Mouse (Mus musculus) urinary bladder, postnatal 25 days (tissue): ENCODE results near the gene Arrdc1.
"Not testable (repeated sequence)": the region's sequence is repeated elsewhere in the genome, so short reads cannot be mapped to it uniquely, and the experiment has no call there.

ENCODE experiments used
- DNase-seq: peaks from one replicate; pipeline ENCODE4 v3.0.0; 2022; ENCODE audit warnings: low spot score

The Arrdc1 gene

DNA sequence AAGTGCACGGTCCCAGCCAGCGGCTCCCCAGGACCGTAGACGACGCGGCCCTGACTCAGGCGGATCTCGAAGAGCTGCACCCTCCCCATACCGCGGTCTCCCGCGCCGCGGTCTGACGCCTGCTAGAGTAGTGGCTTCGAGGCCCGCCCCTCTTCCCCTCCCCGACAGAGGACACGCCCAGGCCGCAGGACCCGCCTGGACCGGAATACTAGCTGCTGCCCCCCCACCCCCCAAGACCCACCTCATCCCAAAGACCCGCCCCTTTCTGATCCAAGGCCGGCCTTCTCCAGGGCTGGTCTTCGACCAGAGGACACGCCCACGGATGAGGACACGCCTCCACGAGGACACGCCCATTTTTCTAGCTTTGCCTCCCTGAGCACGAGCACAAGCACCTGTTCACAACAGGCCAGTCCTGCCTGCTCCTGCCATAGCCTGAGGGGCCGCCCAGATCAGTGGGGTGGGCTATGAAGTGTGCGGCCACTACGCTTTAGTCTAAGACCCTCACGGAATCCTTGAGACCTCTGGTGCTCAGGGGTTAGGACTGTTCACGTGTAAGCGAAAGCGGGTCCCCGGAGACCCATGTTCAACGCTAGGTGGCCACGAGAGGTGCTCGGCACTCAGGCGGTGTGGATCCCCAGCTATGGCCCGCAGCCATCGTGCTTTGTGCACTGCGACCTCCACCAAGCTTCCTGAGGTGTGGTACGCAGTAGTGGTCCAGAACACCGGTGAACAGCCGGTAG is at the start of gene Arrdc1:
Gene Arrdc1 (minus strand): TSS at position 196 of the 740 bp plus-strand sequence.
- DNase-seq, result peak; percentile 89

DNA sequence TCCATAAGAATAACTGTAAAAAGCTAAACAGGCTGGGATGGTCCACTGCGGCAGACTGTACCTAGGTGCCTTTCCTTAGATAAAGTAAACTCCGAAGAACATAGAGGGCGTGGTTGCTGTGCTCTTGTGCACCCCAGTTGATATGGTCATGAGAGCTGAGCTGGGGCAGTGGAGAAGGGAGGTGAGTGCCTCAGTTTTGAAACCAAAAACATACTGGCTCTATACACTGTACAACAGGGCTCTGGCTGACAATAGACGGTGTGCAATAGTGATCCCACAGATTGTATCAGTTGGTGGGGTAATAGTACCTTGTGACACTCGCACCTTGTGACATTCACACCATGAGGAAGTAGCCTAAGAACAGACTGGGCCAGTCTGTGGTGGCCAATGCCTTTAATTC is 41.9 kb upstream of the Arrdc1 start:
- no peak for DNase-seq

DNA sequence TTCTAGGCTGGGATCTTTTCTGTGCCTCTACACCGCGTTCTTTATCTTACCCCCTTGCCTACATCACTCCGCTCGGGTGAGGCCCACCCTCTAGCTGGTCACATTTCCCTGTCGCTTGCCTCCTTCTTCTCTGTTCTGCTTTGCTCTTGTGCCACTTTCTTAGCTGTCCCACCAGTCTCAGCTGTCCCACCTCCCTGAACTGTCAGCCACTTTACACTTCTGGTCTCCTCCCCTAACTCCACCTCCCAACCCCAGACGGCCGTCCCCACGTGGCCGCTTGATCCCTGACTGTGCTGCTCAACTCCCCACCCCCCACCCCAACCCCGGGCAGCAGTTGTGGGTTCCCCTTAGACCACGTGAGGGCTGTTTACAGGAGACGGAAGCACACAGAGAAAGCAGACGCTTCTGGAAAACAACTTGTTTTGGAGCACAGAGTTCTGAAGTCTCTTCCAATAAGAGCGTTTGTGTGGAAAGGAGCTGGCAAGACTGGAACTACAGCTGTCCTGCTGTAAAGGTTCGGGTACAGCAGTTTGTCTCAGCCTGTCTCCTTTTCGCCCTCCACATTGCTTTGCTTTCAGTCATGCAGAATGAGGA is 40.7 kb upstream of the Arrdc1 start, which contains the start of gene Pnpla7:
Gene Pnpla7 (plus strand): TSS at position 330 of the 594 bp plus-strand sequence.
- peak; percentile 57 for DNase-seq

DNA sequence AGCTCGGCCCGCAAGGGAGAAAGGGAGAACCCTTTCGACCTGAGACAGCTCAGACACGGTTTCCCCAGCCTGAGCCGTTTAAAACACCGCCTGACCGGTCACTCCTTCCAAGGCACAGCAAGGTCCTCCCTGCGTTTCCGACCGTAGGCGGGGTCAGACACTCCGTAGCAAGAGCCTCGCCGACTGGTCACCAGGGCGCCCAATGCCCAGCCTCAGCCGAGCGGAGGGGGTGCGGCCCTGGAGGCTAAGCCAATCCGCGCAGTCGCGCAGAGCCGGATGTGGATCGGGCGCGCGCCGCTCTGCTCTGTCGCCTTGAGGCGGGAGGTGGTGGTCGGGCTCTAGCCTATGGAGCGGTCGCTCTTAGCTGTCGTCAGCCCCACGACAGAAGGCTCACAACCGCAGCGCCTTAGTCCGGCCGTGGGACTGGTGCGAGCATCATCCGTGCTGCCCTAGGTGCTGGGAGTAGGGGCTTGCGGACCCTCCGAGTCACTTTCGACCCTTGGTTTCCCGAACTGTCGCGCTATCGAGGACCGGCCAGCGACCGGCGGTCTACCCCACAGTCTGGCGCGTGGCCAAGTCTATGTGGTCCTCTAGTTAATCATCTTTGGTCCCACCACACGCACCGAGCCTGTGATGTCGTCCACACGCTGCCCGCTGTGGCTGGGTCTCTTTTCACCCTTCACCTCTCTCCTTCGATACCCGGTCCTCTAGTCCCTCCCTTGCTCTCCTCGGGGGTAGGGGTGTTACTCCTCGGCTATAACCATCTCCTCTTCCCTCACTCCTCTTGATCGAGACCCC is 40.1 kb upstream of the Arrdc1 start, which contains the start of gene Mrpl41:
Gene Mrpl41 (minus strand): TSS at position 193 of the 798 bp plus-strand sequence.
- DNase-seq, result peak; percentile 86

DNA sequence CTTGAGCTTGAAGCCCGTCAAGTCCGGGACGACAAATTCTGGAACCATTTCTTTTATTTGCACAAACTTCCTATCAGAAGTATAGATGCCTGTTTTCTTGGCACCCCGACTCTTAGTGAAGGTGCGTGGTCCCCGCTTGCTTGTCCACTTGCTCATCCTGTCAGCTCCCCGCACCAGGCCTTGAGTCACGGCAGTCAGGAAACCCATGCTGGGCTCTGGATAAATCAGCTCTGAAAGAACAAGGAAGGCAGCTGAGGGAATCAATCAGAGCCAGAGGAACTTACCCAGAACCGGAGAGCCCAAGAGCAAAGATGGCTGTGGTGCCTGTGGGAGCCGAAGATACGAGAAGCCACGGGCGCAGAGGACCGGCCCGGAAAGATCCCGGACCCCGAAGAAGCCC is 39.4 kb upstream of the Arrdc1 start:
- not testable (repeated sequence) for DNase-seq

DNA sequence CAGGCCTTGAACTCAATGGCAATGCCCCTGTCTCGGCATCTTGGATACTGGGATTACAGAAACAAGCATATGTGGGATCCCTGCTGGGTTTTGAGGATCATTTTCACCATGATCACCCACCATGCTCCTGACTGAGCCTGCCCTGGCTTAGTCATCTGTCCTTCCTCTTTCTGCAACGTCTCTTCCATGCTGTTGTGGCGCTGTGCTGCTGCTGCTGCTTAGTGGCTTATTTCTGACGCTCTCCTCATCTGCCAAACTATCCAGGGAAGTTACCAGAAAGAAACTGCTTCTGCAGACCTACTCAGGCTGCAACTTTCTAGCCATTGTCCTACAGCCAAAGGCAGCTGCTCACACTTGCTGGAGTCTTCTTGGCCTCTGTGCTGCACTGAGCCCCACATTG is 35.3 kb upstream of the Arrdc1 start:
- DNase-seq, result no peak

DNA sequence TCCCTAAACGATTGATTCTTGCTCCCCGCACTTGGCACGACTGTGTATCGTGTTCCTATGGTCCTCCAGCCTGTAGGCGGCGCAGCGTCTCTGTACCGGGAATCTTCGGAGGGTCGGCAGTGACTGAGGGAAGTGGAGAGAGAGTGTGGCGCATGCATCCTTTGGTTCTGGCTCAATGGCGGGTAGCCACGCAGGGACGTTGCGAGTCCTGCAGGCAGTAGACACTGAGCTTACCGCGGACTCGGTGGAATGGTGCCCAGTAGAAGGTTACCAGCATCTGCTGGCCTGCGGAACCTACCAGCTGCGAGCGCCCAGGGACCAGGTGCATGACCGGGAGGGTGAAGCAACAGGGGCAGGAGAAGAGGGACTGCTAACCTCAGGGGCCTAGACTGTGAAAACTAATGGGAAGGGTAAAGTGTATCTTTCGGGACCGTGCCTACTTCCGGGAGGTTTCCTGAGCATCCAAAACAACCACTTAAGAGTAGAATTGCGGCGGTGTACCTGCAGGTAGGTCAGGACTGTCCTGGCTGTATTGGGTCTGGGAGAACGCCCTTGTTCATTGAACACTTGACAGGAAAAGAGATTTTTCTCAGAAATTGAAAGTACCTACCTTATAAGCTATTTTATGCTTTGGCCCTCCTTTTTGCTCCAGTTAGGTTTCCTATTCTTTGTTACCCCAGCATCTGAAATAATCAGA is 27.4 kb upstream of the Arrdc1 start, which contains the start of gene Dph7:
Gene Dph7 (plus strand): TSS at position 97 of the 697 bp plus-strand sequence.
- peak; percentile 88 for DNase-seq

DNA sequence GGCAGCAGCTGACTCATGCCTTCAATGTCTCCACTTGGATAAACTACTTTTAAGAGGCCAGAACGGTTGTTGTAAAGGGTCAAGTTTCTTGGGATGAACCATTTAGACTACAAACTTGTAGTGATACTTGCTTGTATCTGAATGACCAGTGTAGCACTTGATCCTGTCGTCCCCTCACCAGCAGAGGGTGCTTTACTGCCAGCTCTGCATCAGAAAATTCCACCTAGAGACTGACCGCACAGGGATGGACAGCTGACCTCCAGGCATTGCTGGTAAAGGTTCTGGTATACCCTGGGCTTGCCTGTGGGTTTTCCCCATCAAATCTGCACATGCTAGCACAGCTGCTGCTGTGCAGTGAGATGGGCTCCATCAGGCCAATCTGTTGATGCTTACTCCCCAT is 25.9 kb upstream of the Arrdc1 start:
- DNase-seq, result no peak

DNA sequence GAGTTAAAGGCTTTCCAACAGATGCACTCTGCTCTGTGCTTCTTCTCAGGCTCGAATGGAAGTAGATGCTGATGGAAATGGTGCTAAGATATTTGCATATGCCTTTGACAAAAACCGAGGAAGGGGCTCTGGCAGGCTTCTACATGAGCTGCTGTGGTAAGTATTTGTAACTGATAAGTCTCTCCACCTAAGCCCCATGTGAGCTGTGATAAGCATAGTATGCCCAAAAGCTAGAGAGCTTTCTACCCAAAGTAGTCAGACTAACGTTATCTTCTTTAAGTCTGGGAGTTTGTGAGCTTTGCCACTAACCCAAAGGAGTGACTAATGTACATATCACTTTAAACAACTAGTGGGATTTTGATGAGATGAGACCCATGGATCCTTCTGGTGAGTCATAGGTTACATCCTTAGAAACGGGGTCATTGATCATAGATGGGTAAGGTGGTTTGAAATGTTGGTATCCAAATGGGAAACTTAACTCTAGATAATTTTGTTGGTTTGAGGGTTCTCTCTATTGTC is 17.5 kb upstream of the Arrdc1 start:
- DNase-seq, result no peak

DNA sequence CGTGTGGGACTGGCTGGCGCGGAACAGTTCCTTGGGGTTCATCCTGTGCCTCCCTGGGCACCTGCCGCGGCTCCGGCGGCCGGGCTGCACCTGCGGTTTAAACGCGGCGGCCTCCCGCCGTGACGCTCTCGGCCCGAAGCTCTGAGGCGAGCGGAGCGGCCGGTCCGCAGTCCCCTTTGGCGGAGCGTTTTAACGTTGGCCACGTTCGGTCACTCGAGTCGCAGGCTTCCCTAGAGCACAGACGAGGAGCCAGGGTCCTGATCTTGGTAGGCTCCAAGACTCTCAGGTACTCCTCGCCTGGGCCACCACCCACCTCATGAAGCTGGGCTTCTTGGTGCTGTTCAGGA is 15.1 kb upstream of the Arrdc1 start:
- DNase-seq, result no peak

DNA sequence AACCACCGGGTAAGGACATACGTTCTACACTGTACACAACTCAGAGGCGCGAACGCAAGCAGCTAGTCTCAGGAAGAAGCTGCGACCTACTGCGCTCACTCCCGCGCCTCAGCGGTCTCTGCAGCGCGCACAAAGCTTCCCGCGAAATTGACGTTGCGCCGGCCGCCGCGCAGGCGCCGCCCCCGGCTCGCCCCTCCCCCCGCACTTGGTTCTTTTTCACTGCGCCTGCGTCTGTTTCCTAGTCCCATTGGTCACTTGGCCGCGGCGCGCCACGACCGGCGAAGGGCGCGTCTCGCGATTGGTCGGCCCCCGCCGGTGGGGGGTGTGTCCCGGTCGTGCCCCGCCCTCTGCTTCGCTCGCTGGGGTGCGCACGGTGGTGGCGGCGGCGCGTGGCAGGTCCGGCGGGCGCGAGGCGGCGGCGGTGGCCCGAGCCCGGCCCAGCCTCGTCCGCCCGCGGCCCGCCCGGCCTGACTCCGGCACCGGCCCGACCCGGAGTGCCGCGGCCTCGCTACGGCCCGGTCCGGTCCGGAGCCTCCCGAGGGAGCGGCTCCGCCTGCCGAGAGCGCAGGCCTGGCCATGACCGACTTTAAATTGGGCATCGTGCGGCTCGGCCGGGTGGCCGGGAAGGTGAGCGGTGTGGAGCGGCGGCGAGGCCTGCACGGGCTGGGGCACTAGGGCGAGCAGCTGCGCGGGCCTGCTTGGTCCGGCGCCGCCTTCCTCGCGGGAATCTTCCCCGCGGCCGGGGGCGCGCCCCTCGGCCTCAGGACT is 14.6 kb upstream of the Arrdc1 start, which contains the start of gene Zmynd19:
Gene Zmynd19 (plus strand): TSS at position 372 of the 768 bp plus-strand sequence.
- DNase-seq, result peak; percentile 99

DNA sequence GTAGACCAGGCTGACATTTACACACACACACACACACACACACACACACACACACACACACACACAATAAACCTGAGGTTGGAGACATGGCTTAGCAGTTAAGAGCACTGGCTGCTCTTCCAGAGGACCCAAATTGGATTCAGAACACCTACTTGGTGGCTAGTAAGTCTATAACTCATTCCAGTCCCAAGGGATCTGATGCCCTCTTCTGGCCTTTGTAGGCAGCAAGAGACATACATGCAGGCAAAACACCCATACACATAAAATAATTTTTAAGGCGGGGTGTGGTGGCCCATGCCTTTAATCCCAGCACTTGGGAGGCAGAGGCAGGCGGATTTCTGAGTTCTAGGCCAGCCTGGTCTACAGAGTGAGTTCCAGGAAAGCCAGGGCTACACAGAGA is 9.3 kb upstream of the Arrdc1 start:
- not testable (repeated sequence) for DNase-seq

DNA sequence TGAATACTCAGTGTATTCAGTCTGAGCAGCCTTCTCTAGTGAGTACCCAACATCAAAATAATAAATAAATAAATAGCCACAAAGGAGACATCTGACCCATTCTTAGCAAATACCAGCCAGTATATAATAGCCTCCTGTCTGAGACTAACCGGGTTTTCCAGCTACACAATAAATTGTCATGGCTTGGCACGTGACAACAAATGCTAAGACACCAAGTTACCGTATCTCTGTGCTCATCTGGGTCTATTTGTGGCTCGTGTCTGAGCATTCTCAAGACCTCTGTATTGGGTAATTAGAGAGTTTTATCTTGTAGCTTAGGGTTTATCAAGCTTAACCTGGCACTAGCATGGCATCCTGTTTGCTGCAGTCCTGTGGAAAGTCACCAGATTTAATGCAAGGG is 7.0 kb upstream of the Arrdc1 start:
- no peak for DNase-seq

DNA sequence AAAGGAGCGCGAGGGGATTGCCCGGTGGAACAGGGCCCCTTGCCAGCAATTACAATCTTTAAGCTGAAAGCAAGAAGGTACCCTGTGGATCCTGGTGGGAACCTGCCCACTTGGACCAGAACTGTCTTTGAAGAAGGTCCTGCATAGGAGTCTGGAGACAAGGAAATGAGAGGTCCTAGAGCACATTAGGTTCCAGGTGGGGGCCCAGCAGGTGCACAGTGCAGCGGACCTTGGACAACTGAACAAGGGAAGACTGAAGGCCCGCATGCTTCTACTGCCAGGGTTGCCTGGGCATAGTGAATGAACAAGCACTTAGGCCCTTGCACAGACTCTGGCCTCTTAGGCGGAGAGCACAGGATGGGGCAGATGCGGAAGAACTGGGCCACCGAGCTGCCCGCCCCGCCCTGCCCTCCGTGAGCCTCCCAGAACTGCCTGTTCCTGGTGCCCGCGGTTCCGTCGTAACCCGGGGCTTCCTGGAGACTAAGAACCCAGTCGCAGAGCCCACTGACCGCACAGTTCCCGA is 550 bp downstream of the Arrdc1 start:
- no peak for DNase-seq

DNA sequence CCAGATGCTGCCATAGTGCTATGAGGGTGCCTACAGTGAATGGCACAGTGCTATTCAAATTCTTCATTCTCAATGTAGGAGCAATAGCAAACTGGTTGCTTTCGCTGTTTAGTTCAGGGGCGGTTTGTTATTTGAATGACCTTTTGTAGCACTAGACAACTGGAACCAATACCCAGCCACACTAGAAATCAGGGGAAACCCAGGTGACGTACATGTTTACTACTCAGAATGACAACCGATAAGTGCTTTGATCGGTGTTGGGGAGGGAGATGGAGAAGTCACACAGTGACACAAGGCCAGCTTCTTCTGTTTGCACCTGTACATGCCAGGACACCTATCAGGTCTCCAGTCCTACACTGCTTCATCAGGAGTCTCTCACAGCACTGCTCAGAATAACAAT is 5.5 kb downstream of the Arrdc1 start:
- no peak for DNase-seq

DNA sequence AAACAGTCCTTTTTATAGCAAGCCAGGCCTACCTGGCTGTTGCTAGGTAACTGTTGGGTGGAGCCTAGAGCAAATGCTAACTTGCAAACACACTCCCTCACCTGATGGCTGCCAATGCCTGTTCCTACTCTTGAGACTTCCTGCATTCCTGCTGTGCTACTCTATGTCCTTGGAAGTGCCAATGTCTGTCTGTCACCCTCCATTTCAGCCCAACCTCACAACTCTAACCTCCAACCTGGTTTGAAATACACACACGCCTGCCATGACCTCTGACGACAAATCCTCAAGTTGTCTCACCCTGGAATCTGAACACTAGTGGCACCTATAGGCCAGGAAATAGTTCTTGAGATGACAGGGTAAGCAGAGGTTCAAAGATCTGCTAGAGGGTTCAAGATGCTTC is 5.9 kb downstream of the Arrdc1 start:
- no peak for DNase-seq

DNA sequence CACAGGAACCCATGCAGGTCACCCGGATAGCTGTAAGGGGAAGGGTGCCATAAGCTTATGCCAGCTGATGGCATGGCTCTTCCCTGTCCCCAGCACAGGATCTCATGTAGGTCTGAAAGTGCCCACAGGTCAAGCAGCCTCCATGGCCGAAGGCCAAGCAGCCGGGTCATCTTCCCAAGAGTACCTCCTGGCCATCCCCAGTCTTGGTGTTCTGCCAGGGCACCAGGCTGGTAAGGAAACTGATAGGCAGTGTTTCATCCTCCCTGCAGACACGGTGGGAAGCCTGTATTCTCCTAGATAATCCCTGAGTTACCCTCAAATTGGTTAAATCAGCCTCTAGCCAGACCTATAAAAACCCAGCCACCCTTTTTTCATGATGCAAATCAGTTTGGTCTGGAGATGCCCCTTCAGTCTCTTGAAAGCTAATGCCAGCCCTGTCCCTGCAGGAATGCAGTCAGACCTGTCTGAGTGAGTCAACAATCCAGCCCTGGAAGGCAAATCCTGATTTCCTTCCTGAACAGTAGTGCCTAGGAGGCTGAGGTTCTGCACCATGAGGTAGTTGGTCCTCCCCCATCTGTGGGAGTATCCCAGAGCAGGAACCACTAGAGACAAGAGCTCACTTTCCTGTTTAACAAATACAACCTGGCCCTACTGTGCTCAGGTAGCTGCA is 7.1 kb downstream of the Arrdc1 start:
- DNase-seq, result peak; percentile 38

DNA sequence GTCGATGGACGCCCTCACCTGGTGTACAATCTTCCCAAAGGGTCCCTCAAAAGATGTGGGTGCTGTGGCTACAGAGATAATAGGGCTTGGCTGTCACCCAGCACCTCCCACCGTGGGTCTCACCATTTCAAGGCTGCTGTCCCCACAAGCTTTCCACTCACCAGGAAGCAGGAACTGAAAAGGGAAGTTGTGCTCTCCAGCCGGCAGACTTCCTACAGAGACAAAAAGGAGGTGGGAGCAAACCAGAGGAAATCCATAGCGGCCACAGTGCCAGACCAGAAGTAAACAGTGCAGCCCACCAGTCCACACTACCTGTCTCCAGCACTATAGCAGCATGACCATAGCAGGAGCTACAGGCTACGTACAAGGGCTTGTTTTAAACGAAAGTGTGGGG is 8.1 kb downstream of the Arrdc1 start:
- DNase-seq, result no peak

DNA sequence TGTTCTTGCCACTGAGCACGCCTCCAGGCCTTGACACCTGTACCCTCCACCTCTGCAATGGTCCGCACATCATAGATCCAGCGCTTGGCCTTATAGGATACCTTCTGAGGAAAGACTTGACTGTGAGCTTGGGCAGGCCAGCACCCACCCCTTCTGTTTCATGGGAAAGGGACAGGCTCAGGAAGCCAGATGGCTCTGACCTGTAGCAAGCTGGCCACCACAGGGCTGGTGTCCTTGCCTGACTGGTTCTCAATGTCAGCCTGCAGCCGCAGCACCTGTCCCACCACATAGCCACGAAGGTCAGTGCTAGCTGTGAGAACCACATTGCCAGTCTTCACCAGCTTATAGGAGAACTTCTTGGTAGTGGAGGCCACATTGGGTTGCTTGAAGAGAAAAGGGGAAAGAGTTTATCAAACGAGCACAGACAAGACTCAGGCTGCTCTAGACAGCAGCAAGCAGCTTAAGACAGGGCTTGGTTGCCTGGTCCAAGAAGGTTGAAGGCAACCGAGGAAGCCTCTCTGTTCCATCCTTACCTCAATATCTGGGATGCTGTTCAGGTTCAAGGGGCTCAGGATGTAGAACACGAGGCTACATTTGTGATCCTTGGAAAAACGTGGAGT is 8.6 kb downstream of the Arrdc1 start:
- no peak for DNase-seq

DNA sequence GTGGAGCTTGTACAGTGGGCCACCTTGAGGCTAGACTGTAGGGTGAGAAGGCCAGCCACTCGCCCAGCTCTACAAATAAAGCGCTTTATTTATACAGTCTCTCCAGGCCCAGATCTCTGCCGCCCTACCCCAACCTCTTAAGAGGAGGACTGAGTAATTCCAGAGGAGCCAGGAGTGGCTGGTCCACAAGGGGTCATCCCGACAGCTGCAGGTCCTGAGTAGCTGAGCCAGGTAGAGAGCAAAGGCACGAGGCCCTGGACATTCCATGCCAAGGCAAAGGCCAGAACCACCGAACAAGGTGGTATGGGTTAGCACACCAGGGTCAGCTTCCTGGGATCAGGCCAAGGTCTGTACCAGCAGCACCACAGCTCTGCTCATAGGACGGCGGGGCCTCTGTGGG is 9.8 kb downstream of the Arrdc1 start:
- no peak for DNase-seq
